Mouse (Mus musculus) gastrocnemius, postnatal 14 days (tissue): Measurements from ENCODE around the gene Ak2. TPM values are rescaled to one million over a fixed set of nuclear protein-coding genes. Genes with fewer than 3 reads are reported as not detected.

Experiments
- DNase-seq: peaks from one replicate; pipeline ENCODE4 v3.0.0; 2021; ENCODE audit warnings: mixed read lengths
- intact Hi-C: fragments of 180-260 bp; cut with DNase I; formaldehyde crosslinking; loops from one replicate; pipeline ENCODE4 v1.15.1; 2025; ENCODE audit warnings: low total_unique reads
- total RNA-seq, 2 experiments: library from RNA; stranded (reverse); gene quantifications; 2 replicates each; pipeline ENCODE4 v1.2.3; 2021

Ak2 gene
- total RNA-seq, 2 experiments from 2014 or later = 43.4 to 46.2 TPM

DNA sequence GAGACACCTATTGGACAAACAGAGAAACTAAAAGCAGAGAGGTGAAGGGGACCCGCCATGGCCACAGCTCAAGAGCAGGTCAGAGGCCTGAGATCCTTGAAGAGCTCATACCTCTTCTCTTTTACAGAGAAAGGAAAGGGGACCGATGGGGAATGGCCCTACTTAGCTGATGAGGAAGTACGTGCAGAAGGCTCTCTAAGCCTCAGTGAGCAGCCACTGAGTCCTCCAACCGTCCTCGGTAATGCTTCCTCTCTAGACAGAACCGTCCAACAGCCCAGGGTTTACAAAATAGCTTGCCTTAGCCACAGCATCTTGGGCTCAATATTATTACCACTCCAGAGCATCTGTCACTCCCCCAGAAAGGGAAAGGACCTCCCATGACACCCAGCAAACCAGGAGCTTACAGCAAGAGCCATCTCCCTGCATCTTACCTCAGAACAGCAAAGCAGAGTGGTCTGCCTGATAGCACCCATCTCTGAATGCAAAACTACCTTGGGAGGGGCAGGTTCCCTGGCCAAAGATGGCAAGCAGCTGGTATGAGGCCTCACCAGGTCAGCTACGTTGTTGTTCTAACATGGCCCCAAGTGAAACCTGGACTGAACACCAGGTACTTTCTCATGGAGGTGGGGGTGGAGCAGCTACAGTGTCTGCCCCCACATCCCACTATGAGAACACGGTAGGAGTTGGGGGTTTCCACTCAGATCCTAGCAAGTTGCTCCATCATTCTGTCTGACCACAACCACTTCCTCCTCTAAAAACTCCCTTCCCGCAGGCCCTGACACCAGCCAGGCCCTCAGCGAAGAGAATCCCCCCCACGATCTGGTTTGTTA lies 40.6 kb downstream of the Ak2 start:
- intact Hi-C loops = no loop called here
- no peak for DNase-seq

DNA sequence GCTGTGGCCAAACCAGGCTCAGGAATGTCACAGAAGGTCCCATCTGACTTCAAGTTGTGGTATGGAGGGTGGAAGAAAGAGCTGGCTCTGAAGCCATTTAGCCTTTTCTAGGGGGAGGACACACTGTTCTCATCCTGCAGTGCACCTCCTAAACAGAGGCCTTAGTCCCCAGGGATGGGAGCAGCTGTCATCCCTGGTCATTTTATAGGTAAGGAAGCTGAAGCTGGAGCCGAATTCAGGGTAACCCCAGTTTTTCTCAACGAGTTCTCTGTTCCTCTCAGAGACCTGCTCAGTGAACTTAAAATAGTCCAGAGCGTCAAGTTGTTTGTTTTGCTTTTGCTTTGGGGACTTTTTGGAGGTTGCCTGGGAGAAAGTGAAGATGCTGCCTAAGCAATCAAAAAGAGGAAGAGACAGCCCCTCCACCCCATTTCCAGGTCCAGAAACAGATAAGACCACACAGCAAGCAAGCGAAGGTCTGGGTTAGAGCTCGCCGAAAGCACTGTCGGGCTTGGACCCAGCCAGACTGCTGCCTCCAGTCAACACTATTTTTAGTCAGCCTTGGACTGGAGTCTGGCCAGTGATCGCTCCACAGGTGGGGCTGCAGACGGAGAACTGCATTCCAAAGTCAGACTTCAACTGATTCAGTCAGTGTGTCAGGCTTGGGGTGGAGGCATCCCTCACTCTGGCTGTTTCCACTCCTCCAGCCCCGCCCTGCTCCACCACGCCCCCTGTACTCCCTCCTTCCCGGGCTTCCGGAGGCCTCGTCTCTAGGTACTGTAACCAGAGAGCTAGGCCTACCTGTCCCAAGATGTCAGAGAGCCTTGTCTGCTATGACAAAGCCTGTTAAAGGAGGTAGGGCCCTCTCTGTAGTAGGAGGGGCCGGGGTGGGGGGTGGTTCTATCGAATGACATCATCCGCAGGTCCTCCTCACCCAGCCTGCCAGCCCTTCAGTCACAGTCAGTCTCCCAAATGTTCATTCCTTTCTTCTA lies 41.5 kb downstream of the Ak2 start:
- peak; percentile 71 for DNase-seq
- intact Hi-C loops = no loop called here

DNA sequence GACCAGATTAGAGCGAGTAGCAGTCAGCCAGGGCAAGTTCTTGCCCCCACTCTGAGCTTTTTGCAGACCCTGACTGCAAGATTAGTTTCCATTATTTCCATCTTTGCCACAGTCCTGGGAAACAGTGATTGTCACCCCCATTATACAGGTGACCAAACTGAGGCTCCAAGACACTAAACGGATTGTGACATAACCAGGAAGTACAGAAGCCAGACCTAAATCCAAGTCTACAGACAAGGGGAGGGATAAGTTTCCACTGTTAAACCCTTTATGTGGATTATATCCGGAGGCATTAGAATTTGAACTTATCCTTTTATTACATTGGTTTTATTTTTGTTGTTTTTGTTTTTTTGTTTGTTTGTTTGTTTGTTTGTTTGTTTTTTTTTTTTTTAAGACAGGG lies 42.5 kb downstream of the Ak2 start:
- intact Hi-C loops = no loop called here

DNA sequence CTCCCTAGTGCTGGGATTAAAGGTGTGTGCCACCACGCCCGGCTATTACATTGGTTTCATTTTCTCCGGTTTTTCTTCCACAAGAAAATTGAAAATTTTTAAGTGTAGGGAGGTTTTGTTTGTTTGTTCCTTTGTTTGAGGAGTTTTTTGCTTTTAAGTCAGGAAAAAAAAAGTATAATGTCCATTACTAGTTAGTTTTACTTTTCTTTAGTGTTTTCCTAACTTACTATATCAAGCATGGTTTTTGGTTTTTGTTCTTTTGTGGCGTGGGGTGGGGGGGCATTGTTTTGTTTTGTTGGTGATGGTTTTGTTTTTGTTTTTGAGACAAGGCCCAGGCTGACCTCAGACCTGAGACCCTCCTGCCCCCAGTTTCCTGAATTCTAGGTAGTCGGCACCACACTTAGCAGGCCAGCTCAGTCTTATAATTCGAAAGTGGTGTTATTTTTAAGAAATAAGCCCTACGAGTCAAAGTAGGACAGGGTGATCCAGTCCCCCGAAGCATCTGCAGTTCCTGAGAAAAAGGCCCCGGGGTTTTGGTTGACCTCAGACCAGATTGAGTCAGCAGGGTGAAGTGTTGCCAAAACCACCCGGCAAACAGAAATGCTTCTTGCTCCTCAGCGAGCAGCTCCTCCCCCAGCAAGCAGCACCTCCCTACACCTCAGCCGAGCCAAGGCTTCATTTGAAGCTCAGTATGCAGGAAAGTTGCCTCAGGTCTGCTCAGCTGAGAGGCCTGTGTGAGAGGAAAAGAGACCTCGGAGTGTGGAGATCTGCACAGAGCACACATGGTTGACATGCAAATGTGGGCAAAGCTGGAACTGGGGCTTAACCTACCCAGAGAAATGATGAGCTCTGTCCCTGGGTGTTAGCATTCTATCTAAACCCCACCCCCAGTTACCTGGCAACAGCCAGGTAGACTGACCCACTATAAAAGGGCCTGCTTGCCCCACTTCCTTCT lies 43.2 kb downstream of the Ak2 start:
- intact Hi-C loops = no loop called here
- DNase-seq = peak; percentile 79

More for the DNA sequence above, 42.5 kb downstream of the Ak2 start:
- no peak for DNase-seq

DNA sequence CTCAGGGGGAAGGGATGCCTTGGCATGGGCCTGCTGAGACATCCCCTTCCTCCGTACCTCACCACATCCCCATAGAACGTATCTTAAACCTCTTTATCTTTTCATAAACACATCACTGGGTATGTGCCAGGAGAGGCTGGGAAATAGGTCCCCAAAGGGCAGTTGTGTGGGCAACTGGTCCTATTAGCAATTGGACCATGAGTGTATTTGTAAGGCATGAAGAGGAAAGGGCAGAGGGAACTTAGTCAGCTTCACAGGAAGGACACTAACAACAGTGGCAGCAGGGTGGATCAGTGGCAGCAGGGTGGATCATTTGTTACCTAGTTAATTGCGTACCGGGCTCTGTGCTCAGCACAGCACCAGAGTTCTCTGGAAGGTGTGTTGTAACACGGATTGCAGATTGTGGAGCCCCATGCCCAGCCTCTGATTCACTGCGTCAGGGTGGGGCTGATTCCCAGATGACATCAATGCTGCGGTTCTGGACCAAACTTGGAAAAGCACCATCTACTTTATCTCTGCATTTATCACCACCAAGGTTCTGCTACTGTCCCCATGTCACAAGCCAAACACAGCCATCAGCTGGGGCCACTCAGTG lies 44.2 kb downstream of the Ak2 start:
- intact Hi-C loops = no loop called here
- DNase-seq = no peak

GRCm38 (mm10) chr4:129047721-129048421 lies 56.1 kb downstream of the Ak2 start:
- intact Hi-C loops = no loop called here
- DNase-seq = no peak

- intact Hi-C loops = no loop called here
- DNase-seq = peak; percentile 71
Observed at GRCm38 (mm10) chr4:129048501-129049305, 56.9 kb downstream of the Ak2 start.

GRCm38 (mm10) chr4:129049306-129050011 lies 57.7 kb downstream of the Ak2 start:
- intact Hi-C loops = no loop called here

DNA sequence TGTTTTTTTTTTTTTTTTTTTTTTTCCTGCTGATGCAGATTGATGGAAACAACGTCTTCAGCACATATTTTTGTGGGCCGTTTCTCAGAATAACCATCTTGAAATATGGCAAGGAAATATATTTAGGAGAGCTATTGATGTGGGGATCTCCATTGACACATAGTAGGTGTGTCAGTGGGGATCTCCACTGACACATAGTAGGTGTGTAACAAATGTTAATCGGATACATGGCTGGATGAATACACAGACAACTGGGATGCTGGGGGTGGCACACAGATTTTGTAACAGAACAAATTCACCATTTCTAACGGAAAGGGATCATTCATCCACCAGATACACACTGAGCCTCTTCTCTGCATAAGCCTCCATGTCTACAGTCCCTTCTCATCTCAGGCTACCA lies 58.6 kb downstream of the Ak2 start:
- no peak for DNase-seq
- intact Hi-C loops = no loop called here

More at GRCm38 (mm10) chr4:129049306-129050011, 57.7 kb downstream of the Ak2 start:
- no peak for DNase-seq

- intact Hi-C loops = no loop called here
- DNase-seq = no peak
Observed at GRCm38 (mm10) chr4:129050901-129051417, 59.2 kb downstream of the Ak2 start.

- intact Hi-C loops = no loop called here
- no peak for DNase-seq
Observed at GRCm38 (mm10) chr4:129051461-129052183, 59.9 kb downstream of the Ak2 start.

GRCm38 (mm10) chr4:129054757-129055156 lies 63.0 kb downstream of the Ak2 start:
- intact Hi-C loops = no loop called here
- DNase-seq = no peak

- intact Hi-C loops = no loop called here
- no peak for DNase-seq
Observed at GRCm38 (mm10) chr4:129055562-129055961, 63.8 kb downstream of the Ak2 start.

DNA sequence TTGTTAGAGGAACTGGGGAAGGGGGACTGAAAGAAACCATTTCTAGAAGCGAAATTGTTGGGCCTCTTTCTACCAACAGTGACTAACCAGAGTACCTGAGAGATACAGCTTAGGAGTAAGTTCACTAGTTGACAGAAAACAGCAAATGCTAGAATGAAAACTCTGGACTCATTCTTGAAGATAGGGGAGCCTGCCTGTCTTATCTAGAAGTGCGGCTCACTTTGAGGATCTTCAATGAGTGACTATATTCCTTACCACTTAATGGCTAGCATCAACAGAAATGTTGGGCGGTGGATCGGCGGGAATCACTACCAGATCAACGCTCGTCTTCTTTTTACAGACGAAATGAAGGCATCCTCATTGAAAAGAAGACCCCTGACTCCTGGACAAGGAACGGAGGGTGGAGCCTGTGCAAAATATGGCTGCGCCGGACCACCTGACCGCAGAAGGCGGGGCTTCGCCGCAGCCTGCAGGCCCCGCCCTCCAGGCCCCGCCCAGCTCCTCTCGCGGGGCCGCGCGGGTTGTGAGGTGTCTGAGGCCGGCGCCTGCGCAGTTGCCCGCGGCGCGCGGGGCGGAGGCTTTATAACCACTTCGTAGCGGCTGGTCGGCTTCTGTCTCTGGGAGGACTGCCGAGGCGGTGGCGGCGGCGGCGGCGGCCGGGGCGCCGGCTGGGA lies 65.9 kb downstream of the Ak2 start:
- DNase-seq = peak; percentile 96
- intact Hi-C loops = no loop called here
